Mouse (Mus musculus): ENCODE measurements around the gene Ranbp9.

GRCm38 (mm10) chr13:43496660-43497059 lies 15.6 kb upstream of the Ranbp9 start:
- no peak for TF ChIP-seq CTCF (IDR thresholded peaks at IDR 0.05; ENCODE audit: low read depth, low read length)
- TF ChIP-seq TAL1 (conservative IDR thresholded peaks at IDR 0.05; ENCODE audit: low read depth, low read length), result no peak
- no peak for TF ChIP-seq GATA1 (IDR thresholded peaks at IDR 0.05; ENCODE audit: borderline replicate concordance, low read length)
- TF ChIP-seq GATA2 (IDR thresholded peaks at IDR 0.05; ENCODE audit: borderline replicate concordance, low read depth, low read length), result no peak

Data from G1E (cell line).